Mouse (Mus musculus) CH12.LX (cell line): ENCODE results near the gene Sec14l1.

Source experiments
- CTCF ChIP-seq, 2 experiments: IDR thresholded peaks in 1 of 2; conservative IDR thresholded peaks in 1 of 2; 2 replicates each; pipeline ENCODE4 v1.5.1; 2011 to 2012; ENCODE audit warnings: low read depth in 2 of 2, low read length in 2 of 2, improper control_type of control experiment in 1 of 2, inconsistent platforms in 1 of 2, mild to moderate bottlenecking in 1 of 2, moderate library complexity in 1 of 2
- EP300 ChIP-seq: IDR thresholded peaks from 2 replicates; pipeline ENCODE4 v1.6.1; 2011; ENCODE audit warnings: low read length, improper control_type of control experiment
- POLR2A ChIP-seq: IDR thresholded peaks from 2 replicates; pipeline ENCODE4 v1.6.1; 2011; ENCODE audit warnings: low read depth, mild to moderate bottlenecking, improper control_type of control experiment, low read length
- POLR2AphosphoS2 ChIP-seq: IDR thresholded peaks from 2 replicates; pipeline ENCODE4 v1.6.1; 2011; ENCODE audit warnings: low read depth, low read length, improper control_type of control experiment
- RCOR1 ChIP-seq: conservative IDR thresholded peaks from 2 replicates; pipeline ENCODE4 v1.6.1; 2012; ENCODE audit warnings: low read depth, mild to moderate bottlenecking, inconsistent platforms, low read length, improper control_type of control experiment
- TBP ChIP-seq: conservative IDR thresholded peaks from 2 replicates; pipeline ENCODE4 v1.6.1; 2011; ENCODE audit warnings: low read depth, low read length, improper control_type of control experiment
- UBTF ChIP-seq: IDR thresholded peaks from 2 replicates; pipeline ENCODE4 v1.6.1; 2012; ENCODE audit warnings: low read depth, mild to moderate bottlenecking, inconsistent platforms, low read length, improper control_type of control experiment, moderate library complexity

DNA sequence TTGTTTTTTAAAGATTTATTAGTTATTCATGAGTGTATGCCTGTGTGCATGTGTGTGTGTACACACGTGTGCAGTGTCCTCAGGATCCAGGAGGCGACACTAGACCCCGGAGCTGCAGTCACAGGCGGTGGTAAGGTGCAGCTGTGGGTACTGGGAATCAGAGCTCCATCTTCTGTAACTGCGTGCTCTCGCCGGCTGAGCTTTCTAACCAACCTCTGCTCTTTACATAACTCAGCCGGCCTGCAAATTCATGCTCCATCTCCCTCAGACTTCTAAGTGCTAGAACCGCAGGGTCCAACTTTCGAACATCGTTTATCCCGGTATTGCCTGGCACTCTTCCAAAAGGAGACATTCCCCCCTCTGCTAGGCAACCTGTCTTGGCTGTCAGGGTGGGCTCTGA lies 60.5 kb downstream of the Sec14l1 start:
- TF ChIP-seq POLR2A: no peak
- no peak for TF ChIP-seq CTCF (conservative IDR thresholded peaks at IDR 0.05 in 1 of 2, IDR thresholded peaks at IDR 0.05 in 1 of 2; ENCODE audit: low read depth in 2 of 2, low read length in 2 of 2)
- no peak for TF ChIP-seq RCOR1
- TF ChIP-seq UBTF: no peak
- TF ChIP-seq TBP: no peak
- TF ChIP-seq POLR2AphosphoS2: no peak
- no peak for TF ChIP-seq EP300
